Mouse (Mus musculus): ENCODE results near the gene Psmb7. TPM values are rescaled to one million over a fixed set of nuclear protein-coding genes. Genes with fewer than 3 reads are reported as not detected.
A peak's percentile ranks its signal among the peaks of the same experiment; 100 is the strongest.

The Psmb7 gene
- 100 to 1,000 TPM; 250 to 255 TPM for total RNA-seq (2021)
- long read RNA-seq, transcript Psmb7-201 (8 exons, 1,160 nt): major isoform, 98 of 115 reads
- long read RNA-seq, partial matches to known transcripts: 11 of 115 reads
- long read RNA-seq, other reads (novel, unspliced or antisense): 6 of 115 reads

DNA sequence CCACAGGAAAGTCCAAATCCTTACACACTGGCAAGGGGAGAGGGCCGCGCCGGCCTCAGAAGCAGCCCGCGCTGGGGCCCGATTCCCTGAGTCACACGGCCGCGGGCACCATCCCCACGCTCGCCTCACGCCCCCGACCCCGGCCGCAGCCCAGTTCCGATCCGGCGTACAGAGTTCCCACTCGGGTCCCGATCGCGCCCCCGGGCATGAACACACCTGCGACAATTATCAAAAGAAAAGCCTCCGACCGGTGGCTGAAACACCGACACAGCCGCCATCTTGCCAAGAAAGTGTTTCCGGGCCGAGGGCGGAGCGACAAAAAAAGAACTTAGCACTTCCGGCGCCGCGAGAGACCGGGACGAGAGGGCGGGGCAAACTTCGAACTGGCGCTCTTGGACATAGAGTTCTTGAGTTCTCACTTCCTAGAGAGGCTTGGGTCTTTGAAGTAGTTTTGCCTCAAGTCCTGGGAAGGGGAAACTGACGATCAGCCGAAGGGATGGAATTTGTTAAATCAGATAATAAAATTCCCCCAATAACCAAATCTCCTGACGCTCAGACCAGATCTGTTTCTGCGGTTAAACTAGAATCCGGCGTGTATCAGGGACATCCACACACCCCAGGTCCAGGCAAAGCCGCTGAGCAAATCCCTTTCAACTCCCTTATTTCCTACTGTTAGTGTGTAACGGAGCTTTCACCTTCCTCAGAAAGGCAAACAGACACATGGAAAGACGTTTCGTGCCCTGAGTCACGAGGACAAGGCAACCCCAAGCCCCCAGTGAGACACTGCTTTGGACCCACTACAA, at the start of gene Psmb7:
Gene Psmb7, minus strand, starts transcription at position 463 of the 803 bp plus-strand sequence.
- DNase-seq (ENCODE audit: low spot score in 2 of 2): peak; percentile 84 to 87

DNA sequence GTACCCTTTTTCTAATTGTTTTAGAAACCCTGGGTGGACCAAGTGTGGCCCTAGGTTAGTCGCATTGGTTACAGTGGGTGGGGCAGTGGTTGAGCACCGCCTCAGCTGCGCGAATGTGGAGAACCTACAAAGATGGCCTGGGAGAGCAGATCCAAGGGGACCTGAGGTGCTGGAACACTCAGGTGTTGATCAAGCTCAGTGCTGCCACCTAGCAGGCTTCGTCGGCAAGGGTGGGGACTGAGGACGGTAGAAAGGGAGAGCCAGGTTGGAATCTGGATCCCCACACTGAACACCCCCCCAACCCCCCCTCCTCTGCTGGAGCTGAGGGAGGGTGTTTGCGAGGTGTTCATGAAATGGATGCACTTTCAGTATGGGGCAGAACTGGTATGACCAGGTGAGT, 47.7 kb upstream of the Psmb7 start:
- peak; percentile 33 to 35 for DNase-seq (ENCODE audit: low spot score in 2 of 2)

DNA sequence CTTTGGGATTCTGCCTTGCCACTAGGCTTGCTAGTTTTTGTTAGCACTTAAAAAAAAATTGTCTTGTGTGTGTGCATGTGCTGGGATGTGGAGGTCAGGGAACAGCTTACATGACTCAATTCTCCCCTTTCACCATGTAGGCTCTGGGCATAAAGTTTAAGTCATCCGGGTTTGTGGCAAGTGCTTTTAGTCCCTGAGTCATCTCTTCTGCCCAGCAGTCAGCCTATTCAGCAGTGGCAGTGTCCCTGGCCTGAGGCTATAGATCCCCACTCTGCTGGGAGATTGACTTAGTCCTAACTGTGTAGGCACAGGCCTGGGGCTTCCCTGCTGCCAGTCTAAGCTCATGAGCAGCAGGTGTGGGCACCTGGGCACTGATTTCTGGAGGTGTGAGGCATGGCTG, 46.0 kb upstream of the Psmb7 start:
- no peak for DNase-seq (ENCODE audit: low spot score in 2 of 2)

DNA sequence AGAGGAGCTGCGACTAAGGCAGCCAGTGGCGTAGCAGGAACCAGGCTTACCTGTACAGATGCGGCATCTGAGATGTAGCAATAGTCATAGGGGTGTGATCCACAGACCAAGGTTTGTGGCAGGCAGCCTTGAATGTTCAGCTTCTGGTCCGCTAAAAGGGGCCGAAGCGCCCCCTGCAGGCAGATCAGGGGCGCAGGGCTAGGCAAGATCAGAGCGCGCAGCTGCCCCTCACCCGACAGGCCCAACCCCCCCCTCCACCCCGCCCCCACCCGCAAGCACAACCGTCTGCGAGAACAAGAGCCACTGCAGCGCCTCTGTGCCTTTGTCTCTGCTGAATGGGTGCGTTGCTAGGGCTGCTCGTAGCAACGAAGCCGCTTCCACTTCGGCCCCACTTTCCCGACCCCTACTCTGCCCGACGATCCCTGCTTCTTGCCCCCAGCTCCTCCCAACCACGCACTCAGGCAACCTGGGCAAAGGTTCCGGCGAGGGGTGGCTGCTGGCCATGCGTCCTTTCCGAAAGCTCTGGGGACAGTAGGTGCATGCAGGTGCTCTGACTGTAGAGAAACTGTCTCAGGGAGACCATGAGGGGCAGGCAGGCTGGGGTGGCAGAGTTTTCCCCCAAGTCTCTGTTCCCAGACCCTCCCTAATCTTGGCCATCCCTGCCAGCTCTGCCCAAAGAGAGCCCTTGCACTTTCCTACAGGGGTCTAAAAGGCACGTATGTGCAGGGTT, 45.1 kb upstream of the Psmb7 start:
- peak; percentile 72 to 79 for DNase-seq (ENCODE audit: low spot score in 2 of 2)

DNA sequence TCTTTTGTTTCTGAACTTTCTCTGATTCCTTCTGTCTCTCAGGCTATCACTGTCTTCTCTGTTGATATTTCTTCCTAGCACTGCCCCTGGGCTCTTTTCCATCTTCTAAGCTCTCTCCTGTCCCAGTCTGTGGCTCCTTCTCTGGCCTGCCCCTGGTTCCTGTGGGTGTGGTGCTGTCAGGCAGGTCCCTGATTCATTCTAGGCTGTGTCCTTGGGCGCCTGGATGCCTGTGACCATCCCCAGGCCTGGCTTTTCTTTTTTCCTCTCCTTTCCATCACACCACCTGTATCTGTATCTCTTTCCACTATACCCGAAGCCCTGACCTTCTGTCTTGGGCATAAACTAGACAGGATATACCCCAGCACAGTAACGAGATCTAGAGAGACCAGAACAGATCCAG, 41.9 kb upstream of the Psmb7 start:
- DNase-seq (ENCODE audit: low spot score in 2 of 2): no peak

DNA sequence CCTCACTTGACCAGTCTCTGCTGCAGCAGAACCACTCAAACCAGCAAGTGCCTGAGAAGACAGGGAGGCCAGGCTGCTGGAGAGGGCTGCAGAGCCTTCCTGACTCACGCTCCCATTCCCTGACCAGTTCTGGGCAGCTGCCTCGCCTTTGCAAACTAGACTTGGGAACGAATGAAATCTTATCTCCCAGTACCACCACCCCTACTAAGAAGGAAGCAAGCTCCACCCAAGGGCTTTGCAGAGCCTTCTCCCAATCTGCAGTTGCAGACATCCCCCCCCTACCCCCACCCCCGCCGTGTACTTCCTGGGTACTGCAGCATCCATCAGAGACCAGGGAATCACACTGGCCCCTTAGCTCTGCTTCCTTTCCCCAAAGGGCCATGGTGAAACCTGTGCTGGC, 39.2 kb upstream of the Psmb7 start:
- DNase-seq (ENCODE audit: low spot score in 2 of 2): no peak

DNA sequence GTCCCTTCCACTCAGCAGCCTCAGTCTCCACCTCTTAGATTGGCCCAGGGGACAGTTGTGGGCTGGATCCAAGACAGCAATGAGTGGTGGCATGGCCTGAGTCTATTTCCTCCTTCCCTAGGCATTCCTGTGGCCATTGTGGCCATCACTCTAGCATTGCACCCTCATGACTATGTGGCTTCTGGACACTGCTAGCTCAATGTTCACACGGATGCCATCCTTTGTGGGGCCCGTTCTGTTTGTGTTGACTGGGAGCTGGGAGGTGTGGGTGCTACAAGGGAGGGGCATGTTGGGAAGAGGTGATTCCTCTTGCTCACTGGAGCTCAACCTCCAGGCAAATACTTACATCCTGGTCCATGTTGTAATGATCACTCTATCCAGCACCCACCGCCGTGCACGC, 38.3 kb upstream of the Psmb7 start:
- no peak for DNase-seq (ENCODE audit: low spot score in 2 of 2)

DNA sequence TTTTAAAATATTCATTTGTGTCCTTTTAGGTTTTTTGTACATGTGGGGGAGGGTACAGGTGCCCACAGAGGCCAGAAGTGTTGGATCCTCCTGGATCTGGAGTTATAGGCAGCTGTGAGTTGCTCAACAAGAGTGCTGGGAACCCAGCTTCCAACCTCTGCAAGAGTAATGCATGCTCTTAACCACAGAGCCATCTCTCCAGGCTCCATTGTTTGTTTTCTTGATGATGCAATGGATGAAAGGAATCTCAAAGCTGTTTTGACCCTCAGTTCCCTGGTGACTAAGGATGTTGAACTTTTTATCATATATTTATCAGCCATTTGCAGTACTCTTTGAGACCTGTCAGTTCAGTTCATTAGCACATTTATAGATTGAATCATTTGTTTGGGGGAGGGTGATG, 35.1 kb upstream of the Psmb7 start:
- DNase-seq (ENCODE audit: low spot score in 2 of 2): no peak

DNA sequence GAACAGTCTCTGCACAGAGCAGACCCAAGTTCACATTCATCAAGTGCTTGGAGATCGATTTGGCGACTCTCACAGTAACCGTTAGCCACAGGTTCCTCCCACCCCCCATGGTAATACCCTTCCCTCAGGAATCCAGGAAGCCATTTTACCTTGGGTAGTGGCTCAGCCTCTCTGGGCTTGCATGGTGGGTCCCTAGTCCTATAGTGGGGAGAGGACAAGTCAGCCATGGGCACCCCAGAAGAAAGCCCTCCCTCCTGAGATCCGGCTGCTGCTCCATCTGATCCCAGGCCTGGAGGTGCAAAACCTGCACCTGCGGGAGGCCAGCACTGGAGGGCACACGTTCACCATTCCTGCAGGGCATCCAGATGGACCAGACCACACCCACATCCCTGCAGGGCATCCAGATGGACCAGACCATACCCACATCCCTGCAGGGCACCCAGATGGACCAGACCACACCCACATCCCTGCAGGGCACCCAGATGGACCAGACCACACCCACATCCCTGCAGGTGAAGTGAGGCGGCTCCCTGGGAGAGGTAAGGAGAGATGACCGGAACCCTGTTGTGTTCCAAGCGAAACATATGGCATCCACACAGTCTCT, 31.6 kb upstream of the Psmb7 start:
- no peak for DNase-seq (ENCODE audit: low spot score in 2 of 2)

DNA sequence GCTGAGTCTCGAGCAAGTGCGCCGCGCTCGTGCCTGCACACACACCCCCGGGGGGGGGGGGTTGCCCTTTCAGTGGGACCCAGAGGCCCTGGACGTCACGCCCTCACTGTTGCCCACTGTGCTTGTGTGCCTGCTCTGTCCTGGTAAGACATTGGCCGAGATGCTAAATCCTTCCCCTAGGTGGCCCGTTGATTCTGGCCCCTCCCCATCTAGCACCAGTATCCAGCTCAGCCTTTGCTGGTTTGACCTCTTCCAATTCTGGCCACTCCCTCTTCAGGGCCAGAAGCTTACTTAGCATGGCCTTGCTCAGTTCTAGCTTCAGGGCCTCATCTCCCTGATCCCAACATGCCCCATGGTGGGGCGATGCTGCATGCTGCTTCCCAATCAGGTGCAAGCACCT, 28.6 kb upstream of the Psmb7 start:
- DNase-seq (ENCODE audit: low spot score in 2 of 2): no peak

DNA sequence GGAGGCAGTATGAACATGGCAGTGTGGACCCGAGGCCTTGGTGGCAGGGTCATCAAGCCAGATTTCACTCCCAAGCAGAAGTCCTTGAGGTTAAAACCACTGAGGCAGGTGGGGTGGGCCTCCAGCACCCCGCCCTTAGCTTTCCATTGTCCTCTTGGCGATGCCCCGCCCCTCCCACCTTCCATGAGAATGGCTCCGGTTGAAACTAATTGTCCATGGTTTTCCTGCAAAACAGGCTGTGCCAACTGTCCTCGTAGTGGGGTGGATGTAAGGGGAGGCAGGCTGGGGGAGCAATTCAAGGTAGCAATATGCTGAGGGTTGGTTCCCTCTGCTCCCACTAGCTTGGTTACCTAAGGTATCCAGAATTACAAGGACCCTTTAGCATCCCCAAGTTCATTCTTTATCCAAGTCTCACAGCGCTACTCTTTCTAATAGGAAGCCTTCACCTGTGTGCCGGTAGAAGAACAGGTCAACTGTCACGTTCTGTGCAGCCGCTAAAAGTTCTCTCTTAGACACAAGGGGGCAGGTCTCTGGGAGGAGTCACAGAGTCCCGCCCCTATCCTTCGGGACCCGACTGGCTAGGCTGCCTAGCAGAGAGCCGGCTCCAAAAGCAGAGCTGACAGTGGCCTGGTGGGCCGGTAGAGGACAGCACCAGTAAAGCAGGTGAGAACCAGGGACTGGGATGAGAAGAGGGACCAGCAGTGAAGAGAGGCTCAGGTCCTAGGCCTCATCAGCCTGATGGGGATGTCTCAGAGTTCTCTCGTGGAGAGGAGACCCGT, 25.1 kb upstream of the Psmb7 start:
- no peak for DNase-seq (ENCODE audit: low spot score in 2 of 2)

DNA sequence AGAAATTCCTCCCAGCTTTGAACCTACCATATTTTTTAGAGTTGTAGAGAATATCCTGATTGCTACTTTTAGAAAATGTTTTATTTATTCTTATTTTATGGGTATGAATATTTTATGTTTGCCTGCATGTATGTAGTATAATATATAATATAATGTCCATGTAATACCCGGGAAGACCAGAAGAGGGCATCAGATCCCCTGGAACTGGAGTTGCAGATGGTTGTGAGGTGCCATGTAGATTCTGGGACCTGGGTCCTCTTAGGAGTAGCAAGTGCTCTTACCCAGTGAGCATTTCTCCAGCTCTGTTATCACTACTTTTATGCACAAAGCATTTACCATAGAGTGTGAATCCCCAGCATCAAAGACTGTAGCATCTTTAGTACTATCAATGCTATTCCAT, 17.5 kb upstream of the Psmb7 start:
- no peak for DNase-seq (ENCODE audit: low spot score in 2 of 2)

DNA sequence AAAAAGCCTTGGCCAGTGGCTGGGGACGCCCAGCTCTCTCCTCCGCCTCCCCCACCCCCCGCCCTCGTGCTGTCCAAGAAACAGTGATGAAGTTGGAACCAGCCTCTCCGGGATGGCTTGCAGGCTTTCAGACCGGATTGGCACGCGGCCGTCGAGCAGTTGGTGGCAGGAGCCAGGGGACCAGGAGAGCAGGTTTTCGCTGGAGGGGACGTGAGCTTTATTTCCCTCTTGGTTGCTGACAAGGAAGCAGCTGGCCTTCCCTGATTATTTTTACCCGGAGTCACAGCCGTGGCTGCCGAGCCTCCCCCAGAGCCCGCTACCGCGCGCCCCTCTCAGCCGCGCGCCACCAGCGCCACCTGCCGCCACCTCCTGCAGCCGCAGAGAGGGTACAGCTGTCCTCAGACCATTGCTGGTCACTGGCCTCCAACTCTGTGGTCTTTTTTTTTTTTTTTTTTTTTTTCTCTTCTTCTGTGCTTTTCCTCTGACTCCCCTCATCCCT, 14.5 kb upstream of the Psmb7 start:
- DNase-seq (ENCODE audit: low spot score in 2 of 2): peak; percentile 86 to 92

DNA sequence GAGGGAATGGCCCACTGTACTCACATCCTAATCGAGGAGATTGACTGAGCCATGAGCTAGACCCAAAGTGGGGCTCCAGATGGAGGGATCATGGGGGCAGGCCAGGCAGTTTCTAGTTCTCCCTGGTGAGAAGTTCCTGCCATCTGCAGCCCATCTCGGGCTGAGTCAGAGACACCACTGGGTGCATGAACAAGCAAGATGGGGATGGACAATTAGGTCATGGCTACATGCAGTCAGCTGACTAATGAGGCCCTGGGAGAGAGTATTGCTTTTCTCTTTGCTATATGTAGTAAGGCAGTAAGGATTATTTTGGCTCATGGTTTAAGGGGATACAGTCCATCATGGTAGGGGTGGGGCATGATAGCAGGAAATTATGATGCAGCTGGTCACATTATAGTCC, 9.8 kb upstream of the Psmb7 start:
- DNase-seq (ENCODE audit: low spot score in 2 of 2): no peak

DNA sequence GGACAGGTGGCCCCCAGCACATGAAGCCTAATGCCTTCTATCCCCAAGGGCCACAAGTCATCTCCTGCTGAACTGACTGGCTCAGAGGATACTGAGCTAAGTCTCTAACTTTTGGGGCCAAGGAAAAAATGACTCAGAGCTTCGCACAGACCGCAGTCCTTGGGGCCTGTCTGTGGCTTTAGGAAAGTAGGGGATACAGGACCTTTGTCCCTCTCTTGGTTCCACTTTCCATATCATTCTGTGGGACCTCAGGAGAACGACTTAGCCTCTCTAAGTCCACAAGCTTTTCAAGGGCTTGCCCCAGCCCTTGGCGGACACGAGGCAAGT, 9.4 kb upstream of the Psmb7 start:
- DNase-seq (ENCODE audit: low spot score in 2 of 2): no peak

DNA sequence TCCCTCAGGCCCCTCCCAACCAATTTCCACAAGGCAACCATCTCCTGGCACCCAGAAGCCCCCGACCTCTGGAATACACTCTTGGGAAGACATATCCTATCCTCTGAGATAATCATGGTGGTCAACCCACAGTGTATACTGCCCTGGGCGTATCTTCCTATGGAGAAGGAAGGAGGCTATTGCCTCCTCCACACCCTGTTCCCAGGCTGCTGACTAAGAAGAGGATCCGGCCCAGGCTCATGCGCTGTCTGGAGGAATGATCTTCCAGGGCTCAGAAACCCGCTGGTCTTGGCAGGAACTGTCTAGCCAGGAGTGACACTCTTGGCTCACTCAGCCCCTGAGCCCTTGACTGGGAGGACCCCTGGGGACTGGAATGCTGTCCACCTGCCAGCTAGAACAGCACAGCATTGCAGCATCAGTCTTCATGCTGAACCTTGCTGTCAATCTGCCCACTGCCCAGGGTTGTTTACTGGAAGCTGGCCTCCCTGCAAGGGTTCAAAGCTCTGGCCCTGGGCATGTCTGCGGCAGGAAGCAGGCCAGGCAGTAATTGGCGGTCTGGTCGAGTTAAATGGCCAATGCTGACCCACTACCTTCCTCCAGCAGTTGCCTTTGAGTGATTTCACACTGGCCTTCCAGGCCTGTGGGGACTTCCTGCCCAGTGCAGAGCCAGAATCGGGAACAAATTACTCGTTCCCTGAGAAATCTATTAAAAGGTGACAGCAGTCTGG, 8.8 kb upstream of the Psmb7 start:
- peak; percentile 16 to 23 for DNase-seq (ENCODE audit: low spot score in 2 of 2)

DNA sequence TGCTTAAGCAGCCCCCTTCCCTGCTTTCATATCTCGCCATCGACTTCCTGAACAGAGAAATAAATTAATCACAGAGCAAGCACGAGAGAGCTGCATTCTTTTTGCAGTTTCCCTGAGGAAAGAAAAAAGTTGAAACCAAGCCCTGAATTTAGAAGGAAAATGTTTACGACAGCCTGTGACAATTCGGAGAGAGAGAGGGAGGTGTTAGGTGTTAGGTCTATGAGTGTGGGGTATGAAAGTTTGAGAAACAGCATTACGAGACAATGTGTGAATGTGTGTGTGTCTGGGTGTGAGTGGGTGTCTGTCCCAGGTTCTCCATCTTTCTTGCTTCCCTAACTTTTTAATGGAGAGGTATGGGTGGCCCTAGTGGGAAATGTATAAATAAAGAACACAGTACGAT, 8.2 kb upstream of the Psmb7 start:
- no peak for DNase-seq (ENCODE audit: low spot score in 2 of 2)

DNA sequence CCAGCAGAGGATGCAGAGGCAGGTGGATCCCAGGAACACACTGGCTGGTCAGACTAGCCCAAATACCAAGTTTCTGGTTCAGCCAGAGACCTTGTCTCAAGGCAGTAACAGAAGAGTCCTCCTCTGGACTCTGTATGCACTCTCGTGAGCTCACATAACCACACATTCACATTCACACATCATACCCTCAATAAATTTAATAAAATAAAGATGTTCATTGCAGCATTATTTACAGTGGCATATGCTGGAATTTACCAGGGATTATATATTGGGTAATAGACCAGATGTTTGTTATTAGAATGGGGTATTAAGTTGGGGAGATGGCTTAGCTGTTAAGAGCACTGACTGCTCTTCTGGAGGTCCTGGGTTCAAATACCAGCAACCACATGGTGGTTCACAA, 6.5 kb upstream of the Psmb7 start:
- DNase-seq (ENCODE audit: low spot score in 2 of 2): no peak

DNA sequence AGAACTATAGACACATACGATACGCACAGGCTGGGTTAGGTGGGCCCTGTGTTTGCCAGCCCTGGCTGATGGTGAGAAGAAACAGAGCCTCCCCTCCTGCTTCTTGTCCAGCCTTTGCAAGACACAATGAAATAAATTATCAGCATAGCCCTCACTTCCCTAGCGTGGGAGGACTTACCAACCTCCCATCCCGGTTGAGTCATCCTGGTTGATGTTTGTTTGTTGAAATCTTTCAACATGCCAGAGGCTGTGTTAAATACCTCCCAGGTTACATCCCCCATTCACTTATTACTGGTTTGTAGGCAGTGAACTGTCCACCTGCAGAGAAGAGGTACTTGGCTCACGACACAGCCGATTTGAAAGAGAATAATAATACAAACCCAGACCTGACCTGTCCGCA, 3.8 kb upstream of the Psmb7 start:
- DNase-seq (ENCODE audit: low spot score in 2 of 2): no peak

DNA sequence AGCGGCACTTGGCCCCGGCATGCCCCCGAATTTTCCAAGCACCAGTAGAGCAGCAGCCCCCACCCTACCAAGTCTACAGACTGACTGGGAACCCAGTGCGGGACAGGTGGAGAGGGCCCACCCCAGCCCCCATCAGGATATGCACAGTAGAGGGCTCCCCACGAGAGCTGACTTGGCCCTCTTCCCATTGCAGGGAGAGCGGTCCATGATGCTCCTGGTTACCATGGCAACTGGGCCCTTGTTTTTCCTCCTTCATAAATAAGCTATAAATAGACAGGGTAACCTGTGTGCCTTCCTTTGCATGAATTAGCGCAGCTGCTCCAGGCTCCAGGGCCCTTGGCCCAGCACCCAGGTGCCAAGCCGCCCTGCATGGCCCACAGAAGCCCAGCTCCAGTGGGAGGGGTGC, 3.3 kb upstream of the Psmb7 start:
- peak; percentile 22 to 44 for DNase-seq (ENCODE audit: low spot score in 2 of 2)

DNA sequence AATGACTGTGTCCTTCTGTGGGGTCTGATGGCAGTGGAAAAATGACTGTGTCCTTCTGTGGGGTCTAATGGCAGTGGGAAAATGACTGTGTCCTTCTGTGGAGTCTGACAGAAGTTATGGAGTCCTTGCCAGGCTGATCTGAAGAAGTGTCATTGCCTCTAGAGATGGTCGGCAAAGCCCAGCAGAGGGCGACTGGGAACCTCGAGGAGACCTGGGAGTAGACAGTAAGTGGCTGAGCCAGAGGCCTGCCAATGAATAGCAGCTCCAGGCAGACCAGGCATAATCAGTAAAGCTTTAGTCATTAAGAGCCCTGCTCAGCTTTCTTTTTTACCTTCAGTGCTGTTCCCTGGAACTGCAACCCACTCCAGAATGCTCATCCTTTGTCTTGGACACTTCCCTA, 2.0 kb upstream of the Psmb7 start:
- DNase-seq (ENCODE audit: low spot score in 2 of 2): peak; percentile 75 to 79
